9 mouse cellular contexts compared by ENCODE assay signal in the genomic region with DNA sequence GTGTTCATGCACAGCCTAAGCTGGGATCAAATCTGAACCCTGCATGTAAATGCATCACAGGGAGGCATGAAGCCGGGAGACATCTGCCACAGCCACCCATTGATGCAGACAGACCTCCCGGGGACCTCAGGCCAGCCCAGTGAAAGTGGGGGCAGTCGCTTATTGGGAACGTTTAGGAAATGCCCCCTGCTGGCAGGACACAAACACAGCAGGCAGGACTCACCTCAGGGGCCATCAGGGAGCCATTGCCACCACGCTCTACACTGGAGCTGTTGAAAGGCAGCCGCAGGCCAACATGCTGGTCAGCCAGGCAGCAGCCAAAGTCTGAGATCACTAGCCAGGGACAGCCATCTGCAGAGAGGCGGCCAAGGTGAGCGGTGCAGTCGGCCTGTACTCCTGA. TPM values are rescaled to one million over a fixed set of nuclear protein-coding genes. Genes with fewer than 3 reads are reported as not detected.
DNase-seq lines count a peak whose midpoint lies in the region; ATAC-seq and TF ChIP-seq lines count a peak whose summit lies in the region.
"Had no signal": no experiment of that assay in that cellular context is flagged by ENCODE, and none has a peak within 500 bp of the region (broad histone marks: within the 10 kb centered on the region; RNA-seq: fewer than 3 reads in every experiment).

No protein-coding gene starts in this region.

- 71% methylated on average over 9 of the region's 9 CpGs for WGBS in heart, embryonic 12.5 days
- WGBS in spleen, adult 2 months: 86% methylated on average over 9 of the region's 9 CpGs
- WGBS in embryonic facial prominence, embryonic 10.5 days: 69% methylated on average over 9 of the region's 9 CpGs
- WGBS in forebrain, embryonic 12.5 days: 72% methylated on average over 9 of the region's 9 CpGs

- H3K4me2 ChIP-seq in heart, embryonic 12.5 days: no peak overlapping the region
- no peak overlapping the region for H3K4me2 ChIP-seq in forebrain, embryonic 12.5 days

- H3K4me3 ChIP-seq in heart, embryonic 12.5 days: no peak overlapping the region
- no peak overlapping the region for H3K4me3 ChIP-seq in spleen, adult 2 months (ENCODE audit: extremely low read depth, insufficient read depth, insufficient read length)
- H3K4me3 ChIP-seq in embryonic facial prominence, embryonic 10.5 days: no peak overlapping the region
- H3K4me3 ChIP-seq in forebrain, embryonic 12.5 days (replicated peaks): no peak overlapping the region

- H3K27ac ChIP-seq in heart, embryonic 12.5 days (ENCODE audit: poor library complexity, severe bottlenecking): no peak overlapping the region
- no peak overlapping the region for H3K27ac ChIP-seq in spleen, adult 2 months (ENCODE audit: insufficient read depth, low read length)
- no peak overlapping the region for H3K27ac ChIP-seq in embryonic facial prominence, embryonic 10.5 days (replicated peaks)
- H3K27ac ChIP-seq in forebrain, embryonic 12.5 days: no peak overlapping the region

- H3K36me3 ChIP-seq in heart, embryonic 12.5 days: peaks cover 79% of the 10 kb centered on the region
- H3K36me3 ChIP-seq in spleen, adult 2 months (ENCODE audit: control insufficient read depth, insufficient read depth, low read length): peaks cover 25% of the 10 kb centered on the region
- H3K36me3 ChIP-seq in embryonic facial prominence, embryonic 10.5 days (replicated peaks): peaks cover 77% of the 10 kb centered on the region
- H3K36me3 ChIP-seq in forebrain, embryonic 12.5 days (replicated peaks): peaks cover 71% of the 10 kb centered on the region

- TF ChIP-seq POLR2A in spleen, adult 2 months (IDR thresholded peaks at IDR 0.05; ENCODE audit: low read depth, low read length): no peak

- no peak for ATAC-seq in heart, embryonic 12.5 days (ENCODE audit: insufficient number of reproducible peaks, low FRiP score)
- ATAC-seq in forebrain, embryonic 12.5 days (ENCODE audit: low FRiP score): no peak

- TF ChIP-seq CTCF in spleen, adult 2 months (IDR thresholded peaks at IDR 0.05; ENCODE audit: extremely low read depth, insufficient read depth, insufficient read length, insufficient replicate concordance): peak; percentile 25; the same call in 1 of the 2 replicates

- no peaks in the 10 kb centered on the region for H3K27me3 ChIP-seq in heart, embryonic 12.5 days (replicated peaks)
- no peaks in the 10 kb centered on the region for H3K27me3 ChIP-seq in spleen, adult 2 months (ENCODE audit: control insufficient read depth, insufficient read depth, low read length)
- no peaks in the 10 kb centered on the region for H3K27me3 ChIP-seq in embryonic facial prominence, embryonic 10.5 days (replicated peaks; ENCODE audit: low read depth, poor library complexity, severe bottlenecking)
- H3K27me3 ChIP-seq in forebrain, embryonic 12.5 days: no peaks in the 10 kb centered on the region

- DNase-seq in heart, postnatal 4 days: peak; percentile 52
- no peak for DNase-seq in spleen, adult 2 months (ENCODE audit: low read depth in 1 of 2, low spot score in 2 of 2)
- DNase-seq in spleen, postnatal 36 days (ENCODE audit: low spot score in 2 of 2): no peak
- DNase-seq in embryonic facial prominence, embryonic 10.5 days (ENCODE audit: low spot score): peak; percentile 36
- DNase-seq in thymus, postnatal 4 days: peak; percentile 53
- DNase-seq in kidney, adult 8-10 months: no peak

- no peaks in the 10 kb centered on the region for H3K9me3 ChIP-seq in heart, embryonic 12.5 days (replicated peaks)
- H3K9me3 ChIP-seq in embryonic facial prominence, embryonic 10.5 days: 0 out of 2 replicates have a peak, but pooled peaks cover 3% of the 10 kb centered on the region
- H3K9me3 ChIP-seq in forebrain, embryonic 12.5 days: no peaks in the 10 kb centered on the region

- peaks cover 2% of the 10 kb centered on the region for H3K4me1 ChIP-seq in heart, embryonic 12.5 days (replicated peaks)
- no peaks in the 10 kb centered on the region for H3K4me1 ChIP-seq in spleen, adult 2 months (ENCODE audit: control insufficient read depth, insufficient read depth, insufficient read length)
- H3K4me1 ChIP-seq in embryonic facial prominence, embryonic 10.5 days: 0 out of 2 replicates have a peak, but pooled peaks cover 5% of the 10 kb centered on the region
- H3K4me1 ChIP-seq in forebrain, embryonic 12.5 days: 0 out of 2 replicates have a peak, but pooled peaks cover 5% of the 10 kb centered on the region

- H3K9ac ChIP-seq in heart, embryonic 12.5 days: no peak overlapping the region
- no peak overlapping the region for H3K9ac ChIP-seq in forebrain, embryonic 12.5 days

RNA-seq across cellular contexts. Expression of a gene that starts 10.3 kb away (rescaled TPM):
- 100 to 1,000 TPM; 163 to 177 TPM for total RNA-seq in heart, postnatal 4 days (2021)
- 72.6 and 78.6 TPM in 2 replicates for polyA plus RNA-seq in heart, embryonic 12.5 days (2016; fragmentation: Nextera tagmentation; extraction: Ambion mirVana)
- polyA plus RNA-seq in spleen, adult 2 months (2012; rRNA removed): 48.1 and 52.7 TPM in 2 replicates
- 29.0 and 30.6 TPM in 2 replicates for polyA plus RNA-seq in embryonic facial prominence, embryonic 10.5 days (2016; fragmentation: Nextera tagmentation; extraction: Ambion mirVana)
- 53.9 and 57.0 TPM in 2 replicates for polyA plus RNA-seq in forebrain, embryonic 12.5 days (2016; fragmentation: Nextera tagmentation; extraction: Ambion mirVana)

RNA-seq across cellular contexts. Expression of a gene that starts 11.3 kb away (rescaled TPM):
- total RNA-seq in heart, postnatal 4 days (2021): 100 to 1,000 TPM; 104 to 105 TPM
- polyA plus RNA-seq in heart, embryonic 12.5 days (2016; fragmentation: Nextera tagmentation; extraction: Ambion mirVana): 316 and 318 TPM in 2 replicates
- polyA plus RNA-seq in spleen, adult 2 months (2012; rRNA removed): 106 and 138 TPM in 2 replicates
- polyA plus RNA-seq in embryonic facial prominence, embryonic 10.5 days (2016; fragmentation: Nextera tagmentation; extraction: Ambion mirVana): 273 and 284 TPM in 2 replicates
- polyA plus RNA-seq in forebrain, embryonic 12.5 days (2016; fragmentation: Nextera tagmentation; extraction: Ambion mirVana): 193 and 209 TPM in 2 replicates

RNA-seq across cellular contexts. Expression of a gene that starts 52.0 kb away (rescaled TPM):
- 1 to 10 TPM; 5.9 to 6.9 TPM for total RNA-seq in heart, postnatal 4 days (2021)
- polyA plus RNA-seq in heart, embryonic 12.5 days (2016; fragmentation: Nextera tagmentation; extraction: Ambion mirVana): 9.3 and 10.9 TPM in 2 replicates
- 0.33 TPM in 1 of 2 replicates, not detected in the other for polyA plus RNA-seq in spleen, adult 2 months (2012; rRNA removed)
- 3.3 and 4.8 TPM in 2 replicates for polyA plus RNA-seq in embryonic facial prominence, embryonic 10.5 days (2016; fragmentation: Nextera tagmentation; extraction: Ambion mirVana)
- polyA plus RNA-seq in forebrain, embryonic 12.5 days (2016; fragmentation: Nextera tagmentation; extraction: Ambion mirVana): 1.6 and 1.8 TPM in 2 replicates
- total RNA-seq: hematopoietic stem cell, adult 5-6 weeks had no signal

Comparison
In these comparisons a context has a peak if more than half of its experiments do, and no peak if none do; other contexts are left out.
1. DNase-seq: peak in heart, postnatal 4 days (single experiment), embryonic facial prominence, embryonic 10.5 days (single experiment) and thymus, postnatal 4 days (single experiment); none in spleen, adult 2 months (0 of 2), spleen, postnatal 36 days (0 of 2) and kidney, adult 8-10 months (0 of 2).